Mouse (Mus musculus) monocyte, adult 5-6 weeks (primary cell): ENCODE results near the gene Ttc34. TPM values are rescaled to one million over a fixed set of nuclear protein-coding genes. Genes with fewer than 3 reads are reported as not detected.

Experiments used
- ATAC-seq: fragments of 153-309, 156-312 bp; replicated peaks from 2 replicates; pipeline ENCODE4 v1.8.0; 2017; ENCODE audit warnings: mild to moderate bottlenecking; ENCODE audit not compliant: low TSS enrichment, insufficient number of reproducible peaks, severe bottlenecking, poor library complexity, low FRiP score
- total RNA-seq: library from RNA; stranded (forward); fragments of 200-1000, 200-491, 200-594 nt; gene quantifications from 3 replicates; pipeline ENCODE4 v1.2.3, GENCODE M21; 2017

Ttc34 gene
- total RNA-seq, 1 experiment from 2014 or later: not detected

DNA sequence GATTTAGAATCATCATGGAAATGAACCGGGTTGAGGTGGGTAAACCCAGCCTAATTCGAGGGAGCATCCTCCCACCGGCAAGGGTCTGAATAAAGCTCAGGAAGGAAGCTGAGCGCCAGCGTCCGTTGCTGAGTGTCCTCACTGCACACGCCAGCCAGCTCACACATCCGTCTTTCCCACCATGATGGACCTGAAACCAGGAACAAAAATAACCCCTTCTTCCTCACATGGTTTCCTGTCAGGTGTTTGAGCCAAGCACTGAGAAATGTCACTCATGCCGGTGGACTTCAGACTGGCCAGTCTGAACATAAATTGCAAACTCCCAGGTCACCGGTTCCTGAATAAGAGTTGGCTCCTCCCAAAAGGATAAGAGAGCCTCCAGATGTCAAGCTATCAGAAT, 78.0 kb downstream of the Ttc34 start:
- no peak for ATAC-seq

DNA sequence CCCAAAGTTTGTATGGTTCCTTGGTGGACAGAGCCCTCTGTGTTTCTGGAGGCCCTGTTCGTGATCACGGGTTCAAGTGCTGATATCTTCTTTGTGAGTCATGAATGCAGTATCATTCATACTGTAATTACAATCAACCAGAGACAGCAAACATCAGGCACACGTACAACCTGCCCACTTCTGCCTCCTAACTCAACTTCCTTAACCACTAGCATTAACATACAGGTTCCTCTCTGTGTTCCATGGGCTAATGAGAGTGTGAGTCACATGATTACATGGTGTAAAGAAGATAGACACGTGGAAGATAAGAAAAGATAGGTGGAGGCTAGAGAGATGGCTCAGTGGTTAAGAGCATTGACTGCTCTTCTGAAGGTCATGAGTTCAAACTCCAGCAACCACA, 79.4 kb downstream of the Ttc34 start:
- ATAC-seq: no peak

Other genes starting within 250 kb of the Ttc34 start
- 0.19 to 0.87 TPM (median 0.43 TPM) in 3 replicates for gene Prdm16, start 200.6 kb upstream of the Ttc34 start, total RNA-seq
- not detected in 3 replicates for gene Actrt2, start 169.6 kb upstream of the Ttc34 start, total RNA-seq
- gene Mmel1, start 32.1 kb downstream of the Ttc34 start, total RNA-seq: 0.29 to 0.39 TPM in 2 of 3 replicates, not detected in the other
- 3.1 to 3.5 TPM (median 3.3 TPM) in 3 replicates for gene Fam213b, start 61.7 kb downstream of the Ttc34 start, total RNA-seq
- gene Tnfrsf14, start 91.1 kb downstream of the Ttc34 start, total RNA-seq: 20.8 to 45.5 TPM (median 29.3 TPM) in 3 replicates
- gene Hes5, start 123.5 kb downstream of the Ttc34 start, total RNA-seq: not detected in 3 replicates
- 26.6 to 36.7 TPM (median 30.2 TPM) in 3 replicates for gene Pank4, start 126.7 kb downstream of the Ttc34 start, total RNA-seq
- gene Plch2, start 219.3 kb downstream of the Ttc34 start, total RNA-seq: not detected in 3 replicates
- gene Pex10, start 229.6 kb downstream of the Ttc34 start, total RNA-seq: 1.6 to 6.2 TPM (median 3.1 TPM) in 3 replicates
- 111 to 130 TPM (median 118 TPM) in 3 replicates for gene Rer1, start 248.9 kb downstream of the Ttc34 start, total RNA-seq
- gene Morn1, start 249.1 kb downstream of the Ttc34 start, total RNA-seq: 0.97 TPM in 1 of 3 replicates, not detected in the others